Mouse (Mus musculus) ES-Bruce4 (cell line): ENCODE data around the gene Wdr63.

Source experiments
- CTCF ChIP-seq: IDR thresholded peaks from one replicate; pipeline ENCODE4 v1.8.1; 2011; ENCODE audit warnings: low read depth, low read length
- EP300 ChIP-seq: IDR thresholded peaks from 2 replicates; pipeline ENCODE4 v1.6.1; 2011; ENCODE audit warnings: low read depth, low read length; ENCODE audit not compliant: insufficient read depth
- POLR2A ChIP-seq: IDR thresholded peaks from one replicate; pipeline ENCODE4 v1.8.1; 2011; ENCODE audit warnings: low read length; ENCODE audit not compliant: insufficient read depth

GRCm38 (mm10) chr3:146117258-146117996, 9.5 kb upstream of the Wdr63 start, which contains the start of gene Mcoln3:
- TF ChIP-seq CTCF (no peak), EP300 (no peak), POLR2A (no peak)
